Mouse (Mus musculus): ENCODE data around the gene Chid1. TPM values are rescaled to one million over a fixed set of nuclear protein-coding genes. Genes with fewer than 3 reads are reported as not detected.
A peak's percentile ranks its signal among the peaks of the same experiment; 100 is the strongest.

The Chid1 gene
- polyA plus RNA-seq, 1 experiment from 2014 or later = 45.0 TPM

DNA sequence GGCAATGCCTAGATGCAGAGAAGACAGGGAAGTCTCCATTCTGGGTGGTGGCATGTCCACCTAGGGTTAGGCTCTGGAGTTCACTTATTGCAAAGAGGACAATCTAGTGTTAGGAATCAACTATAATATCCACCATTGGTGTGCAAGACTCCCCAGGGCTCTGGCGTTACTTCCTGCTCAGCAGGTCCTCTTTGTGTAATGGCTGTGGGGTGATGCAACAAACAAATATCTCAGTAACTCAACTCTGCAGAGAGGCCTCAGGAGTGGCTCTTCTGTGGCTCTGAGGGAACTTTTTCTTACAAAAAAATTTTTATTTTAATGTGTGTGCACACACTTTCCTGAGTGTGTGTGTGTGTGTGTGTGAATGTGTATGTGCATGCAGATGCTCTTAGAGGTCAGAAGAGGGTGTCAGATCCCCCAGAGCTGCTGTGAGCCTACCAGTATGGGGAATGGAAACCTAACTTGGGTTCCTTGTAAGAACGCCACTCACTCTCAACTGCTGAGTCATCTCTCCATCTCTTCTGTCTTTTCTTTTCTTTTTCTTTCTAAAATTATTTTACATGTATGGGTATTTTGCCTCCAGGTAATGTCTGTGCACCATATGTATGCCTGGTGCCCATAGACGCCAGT is 9.9 kb upstream of the Chid1 start:
- no peak overlapping the region for H3K4me2 ChIP-seq
- no peak for ATAC-seq (replicated peaks; ENCODE audit: low FRiP score)
- no peak overlapping the region for H3K4me3 ChIP-seq (replicated peaks)
- no peaks in the 10 kb centered on the region for H3K4me1 ChIP-seq
- H3K27ac ChIP-seq = no peak overlapping the region
- no peaks in the 10 kb centered on the region for H3K9me3 ChIP-seq (replicated peaks)
- H3K36me3 ChIP-seq = no peaks in the 10 kb centered on the region
- H3K9ac ChIP-seq = no peak overlapping the region
- 88% methylated on average over 3 of the region's 3 CpGs for WGBS
- no peaks in the 10 kb centered on the region for H3K27me3 ChIP-seq

DNA sequence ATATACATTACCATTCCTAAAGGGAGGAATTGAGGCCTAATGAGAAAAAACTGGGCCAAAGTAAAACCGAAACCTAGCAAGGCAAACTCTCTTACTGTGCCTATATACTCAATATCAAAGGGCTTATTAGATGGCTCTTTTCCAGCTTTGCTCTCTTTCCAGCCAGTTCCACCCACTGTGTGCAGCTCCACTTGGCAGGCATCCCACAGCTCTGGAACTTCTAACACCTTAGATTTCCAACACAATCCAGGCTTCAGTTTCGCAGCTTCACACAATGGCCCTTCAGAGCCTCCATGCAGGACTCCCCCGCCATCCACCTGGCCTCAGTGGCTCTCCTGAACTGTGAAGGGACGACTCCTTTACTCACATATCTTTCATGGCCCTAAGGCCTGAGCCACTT is 5.0 kb upstream of the Chid1 start:
- no peak overlapping the region for H3K4me3 ChIP-seq (replicated peaks)
- H3K9ac ChIP-seq = no peak overlapping the region
- 84% methylated on average over 4 of the region's 4 CpGs for WGBS
- H3K4me2 ChIP-seq = no peak overlapping the region
- no peak overlapping the region for H3K27ac ChIP-seq
- H3K36me3 ChIP-seq = no peaks in the 10 kb centered on the region
- no peaks in the 10 kb centered on the region for H3K9me3 ChIP-seq (replicated peaks)
- H3K4me1 ChIP-seq = peaks cover 11% of the 10 kb centered on the region
- no peak for ATAC-seq (replicated peaks; ENCODE audit: low FRiP score)
- H3K27me3 ChIP-seq = no peaks in the 10 kb centered on the region

- WGBS = 80% methylated on average over 2 of the region's 2 CpGs
- no peak for ATAC-seq (replicated peaks; ENCODE audit: low FRiP score)
Observed at GRCm38 (mm10) chr7:141542588-141542987, 2.9 kb upstream of the Chid1 start.

GRCm38 (mm10) chr7:141541681-141542080 is 2.0 kb upstream of the Chid1 start:
- WGBS = 86% methylated on average over 4 of the region's 4 CpGs
- Histone ChIP-seq H3K4me2 (no peak overlapping the region), H3K36me3 (no peaks in the 10 kb centered on the region), H3K9ac (no peak overlapping the region), H3K27me3 (no peaks in the 10 kb centered on the region), H3K4me3 (replicated peaks) (no peak overlapping the region), H3K9me3 (replicated peaks) (no peaks in the 10 kb centered on the region), H3K27ac (no peak overlapping the region), H3K4me1 (peaks cover 24% of the 10 kb centered on the region)
- no peak for ATAC-seq (replicated peaks; ENCODE audit: low FRiP score)

More at GRCm38 (mm10) chr7:141542588-141542987, 2.9 kb upstream of the Chid1 start:
- Histone ChIP-seq H3K36me3 (no peaks in the 10 kb centered on the region), H3K27me3 (no peaks in the 10 kb centered on the region), H3K27ac (no peak overlapping the region), H3K9ac (no peak overlapping the region), H3K4me2 (no peak overlapping the region), H3K4me3 (replicated peaks) (no peak overlapping the region), H3K4me1 (peaks cover 24% of the 10 kb centered on the region), H3K9me3 (replicated peaks) (no peaks in the 10 kb centered on the region)

GRCm38 (mm10) chr7:141540312-141541081 is 840 bp upstream of the Chid1 start:
- ATAC-seq (replicated peaks; ENCODE audit: low FRiP score) = peak; percentile 40; the same call in 1 of the 2 replicates
- 57% methylated on average over 13 of the region's 13 CpGs for WGBS

GRCm38 (mm10) chr7:141538852-141539555 is 653 bp downstream of the Chid1 start:
- H3K9me3 ChIP-seq (replicated peaks) = no peaks in the 10 kb centered on the region
- 8% methylated on average over 18 of the region's 18 CpGs for WGBS
- peak overlapping the region; percentile 68 for H3K4me3 ChIP-seq (replicated peaks)
- peak overlapping the region; percentile 81 for H3K4me2 ChIP-seq
- no peaks in the 10 kb centered on the region for H3K27me3 ChIP-seq
- ATAC-seq (replicated peaks; ENCODE audit: low FRiP score) = peak; percentile 38; the same call in 1 of the 2 replicates
- peaks cover 24% of the 10 kb centered on the region for H3K4me1 ChIP-seq
- peak overlapping the region; percentile 80 for H3K27ac ChIP-seq
- H3K9ac ChIP-seq = peak overlapping the region; percentile 68
- H3K36me3 ChIP-seq = no peaks in the 10 kb centered on the region

More at GRCm38 (mm10) chr7:141540312-141541081, 840 bp upstream of the Chid1 start:
- peaks cover 24% of the 10 kb centered on the region for H3K4me1 ChIP-seq
- no peaks in the 10 kb centered on the region for H3K36me3 ChIP-seq
- H3K4me3 ChIP-seq (replicated peaks) = peak overlapping the region; percentile 68
- H3K9me3 ChIP-seq (replicated peaks) = no peaks in the 10 kb centered on the region
- H3K9ac ChIP-seq = peak overlapping the region; percentile 51
- H3K4me2 ChIP-seq = peak overlapping the region; percentile 81
- H3K27ac ChIP-seq = peak overlapping the region; percentile 82
- no peaks in the 10 kb centered on the region for H3K27me3 ChIP-seq

GRCm38 (mm10) chr7:141535570-141535969 is 4.1 kb downstream of the Chid1 start:
- no peak for ATAC-seq (replicated peaks; ENCODE audit: low FRiP score)
- Histone ChIP-seq H3K4me1 (peaks cover 20% of the 10 kb centered on the region), H3K27me3 (no peaks in the 10 kb centered on the region), H3K9me3 (replicated peaks) (no peaks in the 10 kb centered on the region), H3K9ac (no peak overlapping the region), H3K36me3 (peaks cover 7% of the 10 kb centered on the region), H3K4me2 (no peak overlapping the region), H3K27ac (no peak overlapping the region), H3K4me3 (replicated peaks) (no peak overlapping the region)
- WGBS = 67% methylated on average over 1 of the region's 1 CpGs

GRCm38 (mm10) chr7:141525580-141525925 is 14.1 kb downstream of the Chid1 start:
- H3K36me3 ChIP-seq = peaks cover 59% of the 10 kb centered on the region
- WGBS = 85% methylated on average over 4 of the region's 4 CpGs

GRCm38 (mm10) chr7:141524760-141525579 is 14.7 kb downstream of the Chid1 start:
- no peaks in the 10 kb centered on the region for H3K27me3 ChIP-seq
- peaks cover 8% of the 10 kb centered on the region for H3K4me1 ChIP-seq
- peak; percentile 84 for ATAC-seq (replicated peaks; ENCODE audit: low FRiP score)
- 20% methylated on average over 6 of the region's 6 CpGs for WGBS
- H3K36me3 ChIP-seq = peaks cover 56% of the 10 kb centered on the region
- H3K4me2 ChIP-seq = no peak overlapping the region
- no peak overlapping the region for H3K4me3 ChIP-seq (replicated peaks)
- no peaks in the 10 kb centered on the region for H3K9me3 ChIP-seq (replicated peaks)
- H3K9ac ChIP-seq = no peak overlapping the region
- peak overlapping the region; percentile 68 for H3K27ac ChIP-seq

More at GRCm38 (mm10) chr7:141525580-141525925, 14.1 kb downstream of the Chid1 start:
- Histone ChIP-seq H3K4me1 (peaks cover 8% of the 10 kb centered on the region), H3K27ac (no peak overlapping the region), H3K27me3 (no peaks in the 10 kb centered on the region), H3K9ac (no peak overlapping the region), H3K4me2 (no peak overlapping the region), H3K4me3 (replicated peaks) (no peak overlapping the region), H3K9me3 (replicated peaks) (no peaks in the 10 kb centered on the region)
- ATAC-seq (replicated peaks; ENCODE audit: low FRiP score) = no peak

DNA sequence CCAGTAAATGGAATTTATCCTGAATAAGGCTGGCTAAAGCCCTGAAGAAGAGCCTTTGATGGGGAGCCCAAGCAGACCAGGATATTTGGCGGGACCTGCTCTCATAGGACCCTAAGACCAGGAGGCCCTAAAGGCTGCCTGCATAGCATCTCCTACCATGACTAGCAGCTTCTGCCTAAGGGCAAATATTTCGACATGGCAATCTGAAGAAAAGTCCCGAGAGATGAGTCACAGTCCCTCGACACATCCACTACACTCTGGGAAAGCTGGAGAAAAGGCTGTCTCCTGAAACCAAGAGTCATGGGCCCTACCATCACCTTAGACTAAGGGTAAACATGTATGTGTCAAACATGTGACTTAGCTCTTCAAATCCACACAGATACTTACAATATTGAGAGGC is 15.4 kb downstream of the Chid1 start:
- peaks cover 49% of the 10 kb centered on the region for H3K36me3 ChIP-seq
- H3K9ac ChIP-seq = no peak overlapping the region
- WGBS = 87% methylated on average over 4 of the region's 4 CpGs
- no peaks in the 10 kb centered on the region for H3K27me3 ChIP-seq
- ATAC-seq (replicated peaks; ENCODE audit: low FRiP score) = no peak
- no peak overlapping the region for H3K4me3 ChIP-seq (replicated peaks)
- H3K9me3 ChIP-seq (replicated peaks) = no peaks in the 10 kb centered on the region
- peaks cover 8% of the 10 kb centered on the region for H3K4me1 ChIP-seq
- no peak overlapping the region for H3K4me2 ChIP-seq
- H3K27ac ChIP-seq = peak overlapping the region; percentile 68

DNA sequence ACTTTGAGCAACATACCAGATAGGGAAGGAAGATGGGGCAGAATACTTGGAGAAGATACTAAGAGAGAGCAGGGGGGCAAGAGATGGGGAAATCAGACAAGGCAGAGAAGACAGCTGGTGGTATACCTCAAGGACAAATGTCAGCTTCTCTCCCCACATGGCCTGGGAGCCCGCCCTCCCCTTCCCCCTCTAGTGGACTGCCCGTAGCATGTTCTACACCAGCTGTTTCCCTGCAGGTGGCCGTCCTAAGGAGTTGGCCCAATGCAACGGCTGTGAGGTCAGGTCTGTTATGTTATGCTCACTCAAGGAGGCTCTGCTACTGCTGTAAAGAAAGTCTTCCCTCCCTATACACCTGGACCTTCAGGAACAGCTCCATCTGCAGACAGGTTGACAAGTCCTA is 16.6 kb downstream of the Chid1 start:
- Histone ChIP-seq H3K9me3 (replicated peaks) (no peaks in the 10 kb centered on the region), H3K27me3 (no peaks in the 10 kb centered on the region), H3K4me3 (replicated peaks) (no peak overlapping the region), H3K4me2 (no peak overlapping the region), H3K9ac (no peak overlapping the region), H3K36me3 (peaks cover 37% of the 10 kb centered on the region), H3K27ac (no peak overlapping the region), H3K4me1 (peaks cover 8% of the 10 kb centered on the region)
- 33% methylated on average over 4 of the region's 4 CpGs for WGBS
- no peak for ATAC-seq (replicated peaks; ENCODE audit: low FRiP score)

Measured in kidney, embryonic 15.5 days (tissue).